Mouse (Mus musculus): ENCODE results near the gene Duoxa2.
A peak's percentile ranks its signal among the peaks of the same experiment; 100 is the strongest.
"Not testable (repeated sequence)": the region's sequence is repeated elsewhere in the genome, so short reads cannot be mapped to it uniquely, and the experiment has no call there.

Duoxa2 gene

DNA sequence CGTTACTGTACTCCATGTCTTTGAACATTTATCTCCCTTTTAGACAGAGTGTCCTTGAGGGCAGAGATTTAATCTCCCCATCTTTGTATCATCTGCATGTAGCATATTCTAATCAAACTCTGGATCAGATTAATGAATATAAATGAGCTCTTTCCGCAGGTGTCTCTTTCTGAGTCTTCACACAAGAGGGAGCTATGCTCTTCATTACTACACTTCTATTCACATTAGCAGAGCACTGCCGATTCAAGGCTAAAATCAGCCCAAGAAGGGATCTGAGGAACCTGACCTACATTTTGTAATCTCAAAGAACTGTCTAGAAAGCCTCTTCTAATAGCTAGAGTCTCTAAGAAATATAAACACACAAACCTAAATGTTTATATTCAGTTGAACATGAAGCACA, 10.9 kb downstream of the Duoxa2 start:
- no peak for DNase-seq

DNA sequence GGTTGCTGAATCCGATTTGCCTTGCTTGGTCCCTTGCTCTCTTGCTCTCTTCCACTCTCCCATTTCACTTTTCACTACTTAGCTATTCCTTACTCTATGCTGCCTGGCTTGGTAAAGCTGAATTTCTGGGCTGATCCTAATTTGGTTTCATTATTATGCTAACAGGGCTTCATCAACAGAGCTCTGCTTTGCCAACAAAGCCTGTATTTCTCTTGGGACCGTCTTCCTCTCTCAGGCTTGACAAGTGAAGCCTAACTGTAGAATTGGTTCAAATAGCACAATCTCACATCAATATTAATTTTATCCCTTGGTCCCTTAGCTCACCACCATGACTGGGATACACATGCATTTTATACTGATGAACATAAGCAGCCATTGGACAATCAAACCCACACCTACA, 12.9 kb downstream of the Duoxa2 start:
- DNase-seq = no peak

DNA sequence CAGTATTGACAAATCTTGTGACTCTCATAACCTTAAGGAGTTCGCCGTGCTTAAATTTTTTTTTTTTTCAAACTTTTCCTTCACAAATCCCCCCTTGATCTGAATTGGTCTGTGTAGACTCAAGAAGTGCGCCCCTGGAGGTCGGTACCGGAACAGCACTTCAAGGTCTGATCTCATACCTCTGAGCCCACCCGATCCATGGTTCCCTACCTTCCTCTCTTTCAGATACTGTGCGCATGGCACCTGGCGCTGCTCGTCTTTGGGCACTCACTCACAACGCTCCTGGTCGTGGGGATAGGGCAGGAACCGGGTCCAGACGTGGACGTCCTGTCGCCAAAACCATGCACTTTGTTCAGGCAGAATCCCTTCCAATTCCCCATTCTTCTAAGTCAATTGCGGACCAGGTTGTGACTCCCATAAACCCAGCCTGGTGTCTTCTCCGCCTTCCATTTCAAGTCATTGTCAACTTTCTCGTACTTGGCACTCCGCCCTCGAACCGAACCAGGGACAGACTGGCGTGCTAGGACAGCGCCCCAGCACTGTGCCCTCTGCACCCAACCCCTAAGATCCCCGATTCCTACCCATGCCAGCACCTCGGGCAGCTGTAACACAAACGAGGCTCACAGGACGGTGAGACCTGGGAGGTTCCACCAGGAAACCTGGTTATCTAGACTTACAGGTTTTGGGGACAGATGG, 14.2 kb downstream of the Duoxa2 start:
- DNase-seq = peak; percentile 85 to 88

DNA sequence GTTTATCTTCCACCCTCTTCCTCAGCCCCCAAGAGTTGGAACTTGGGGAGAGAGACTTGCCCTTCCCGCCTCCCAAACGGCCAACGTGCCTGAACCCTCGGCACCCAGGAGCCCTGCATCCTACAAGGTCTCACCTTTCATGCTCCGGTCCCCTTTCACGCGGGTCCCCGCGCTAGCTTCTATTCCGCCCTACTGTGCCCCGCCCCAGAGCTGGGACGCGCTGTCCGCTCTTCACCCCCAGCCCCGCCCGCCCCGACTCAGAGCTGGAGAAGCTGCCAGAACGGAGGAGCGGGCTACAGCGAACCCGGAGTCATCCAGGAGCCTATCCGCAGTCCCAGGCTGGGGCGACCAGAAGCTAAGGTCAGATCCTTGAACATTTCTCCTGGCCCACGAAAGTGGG, 14.8 kb downstream of the Duoxa2 start, which contains the start of gene Duoxa1:
Gene Duoxa1 (minus strand): TSS at position 195 of the 400 bp plus-strand sequence.
- DNase-seq = peak in 1 of 2 experiments; percentile 22

DNA sequence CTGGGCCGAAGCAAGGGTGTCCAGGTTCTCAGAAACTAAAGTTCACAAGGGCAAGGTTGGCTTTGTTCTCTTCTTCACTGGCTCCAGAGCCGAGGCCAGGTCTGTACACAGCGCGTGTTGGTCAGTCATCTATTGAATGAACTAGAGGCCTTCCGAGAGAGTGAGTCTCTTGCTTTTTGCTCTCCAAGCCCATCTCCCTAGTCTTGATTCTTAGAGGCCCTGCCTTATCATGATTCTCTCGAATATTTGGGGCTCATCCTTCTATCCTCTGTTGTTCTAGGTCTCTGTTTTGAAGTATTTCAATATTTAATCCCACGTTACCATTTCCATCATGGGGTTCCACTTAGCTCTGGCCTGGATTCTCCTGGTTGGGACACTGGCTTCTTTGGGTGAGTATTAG, 16.7 kb downstream of the Duoxa2 start, which contains the start of gene Duox1:
Gene Duox1 (plus strand): TSS at position 301 of the 400 bp plus-strand sequence.
- DNase-seq = no peak

DNA sequence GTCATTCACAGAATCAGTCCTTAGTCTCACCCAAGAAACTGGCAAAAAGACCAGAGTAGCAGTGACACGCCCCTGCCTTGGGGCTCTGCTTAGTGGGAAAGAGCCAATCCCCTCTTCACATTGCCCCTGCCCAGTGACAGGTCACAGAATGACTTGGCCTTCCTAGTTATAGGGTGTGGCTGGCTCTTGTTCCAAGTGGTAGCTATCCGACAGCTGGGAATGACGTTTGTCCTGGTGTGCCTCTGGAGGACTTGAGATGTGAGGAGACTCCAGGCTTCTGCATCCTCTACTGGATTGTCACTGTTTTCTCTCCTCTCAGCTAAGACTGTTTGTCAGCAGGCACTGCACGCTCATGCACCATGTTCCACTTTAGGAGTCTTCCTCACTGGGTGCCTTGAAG, 18.7 kb downstream of the Duoxa2 start:
- no peak for DNase-seq

DNA sequence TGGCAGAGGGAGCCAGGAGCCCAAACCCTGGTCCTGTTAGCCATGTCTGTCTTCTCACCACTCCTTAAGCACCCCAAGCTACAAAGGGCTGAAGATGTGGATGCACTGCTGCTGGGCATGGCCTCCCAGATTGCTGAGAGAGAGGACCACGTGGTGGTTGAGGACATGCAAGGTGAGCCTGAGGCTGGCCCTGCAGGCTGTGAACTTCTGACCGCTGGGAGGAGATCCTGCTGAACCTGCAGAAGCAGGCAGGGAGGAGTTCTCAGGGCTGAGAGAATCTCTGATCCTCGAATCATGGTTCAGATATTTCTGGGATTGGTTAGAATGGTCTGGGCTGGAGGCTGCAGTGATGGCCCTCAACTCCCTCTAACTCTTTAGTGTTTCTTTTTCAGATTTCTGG, 25.3 kb downstream of the Duoxa2 start:
- no peak for DNase-seq

DNA sequence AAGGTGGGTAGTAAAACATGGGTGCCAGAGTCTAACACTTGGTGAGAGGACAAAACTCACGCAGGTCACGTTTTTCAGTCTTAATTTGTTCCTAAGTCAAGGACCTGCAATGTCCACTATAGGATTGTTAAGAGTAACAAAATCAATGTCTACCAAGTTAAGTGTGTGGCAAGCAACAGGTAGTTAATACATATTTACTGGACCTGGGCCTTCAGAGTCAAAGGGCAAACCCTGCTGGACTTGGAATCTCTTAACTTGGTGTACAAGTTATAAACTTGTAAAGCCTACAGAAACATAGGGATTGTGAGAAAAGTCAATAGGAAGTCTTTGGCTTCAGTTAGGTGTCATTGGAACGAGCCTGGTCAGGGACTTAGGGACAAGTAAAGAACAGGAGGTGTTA, 25.9 kb downstream of the Duoxa2 start:
- DNase-seq = no peak

DNA sequence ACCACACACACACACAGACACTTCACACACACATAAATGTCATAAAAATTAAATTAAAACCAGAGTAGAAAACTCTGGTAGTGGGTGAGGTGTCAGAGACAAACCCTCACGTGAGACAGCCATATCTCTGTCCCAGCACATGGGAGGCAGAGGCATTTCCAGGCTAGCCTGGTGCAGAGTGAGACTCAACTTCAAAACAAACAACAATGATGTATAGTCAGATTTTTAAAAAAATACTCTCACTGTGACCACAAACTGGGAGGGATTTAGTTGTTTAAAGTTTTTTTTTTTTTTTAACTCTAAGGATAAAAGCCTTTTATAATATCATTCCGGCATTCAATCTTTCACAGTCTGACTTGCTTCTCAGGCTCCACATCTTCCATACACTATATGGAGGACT, 26.7 kb downstream of the Duoxa2 start:
- DNase-seq = no peak

DNA sequence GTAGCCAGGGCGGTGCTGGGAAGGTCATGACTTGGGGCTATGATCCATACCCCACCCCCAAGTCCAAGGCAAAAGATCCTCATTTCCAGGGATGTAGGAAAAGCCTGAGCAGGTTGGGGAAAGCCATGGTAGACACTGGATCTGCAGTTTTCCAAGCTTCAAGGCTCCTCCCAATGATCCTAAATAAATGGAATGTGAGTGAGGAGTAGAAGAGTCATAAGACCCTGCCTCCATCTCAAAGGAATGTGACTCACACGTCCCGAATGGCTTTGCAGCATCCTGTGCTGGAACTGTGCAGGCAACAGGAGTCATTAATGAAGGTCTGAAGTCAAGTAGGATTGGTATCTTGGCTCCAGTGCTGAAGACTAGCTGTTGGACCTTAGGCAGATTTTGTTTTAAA, 29.3 kb downstream of the Duoxa2 start:
- DNase-seq = no peak

DNA sequence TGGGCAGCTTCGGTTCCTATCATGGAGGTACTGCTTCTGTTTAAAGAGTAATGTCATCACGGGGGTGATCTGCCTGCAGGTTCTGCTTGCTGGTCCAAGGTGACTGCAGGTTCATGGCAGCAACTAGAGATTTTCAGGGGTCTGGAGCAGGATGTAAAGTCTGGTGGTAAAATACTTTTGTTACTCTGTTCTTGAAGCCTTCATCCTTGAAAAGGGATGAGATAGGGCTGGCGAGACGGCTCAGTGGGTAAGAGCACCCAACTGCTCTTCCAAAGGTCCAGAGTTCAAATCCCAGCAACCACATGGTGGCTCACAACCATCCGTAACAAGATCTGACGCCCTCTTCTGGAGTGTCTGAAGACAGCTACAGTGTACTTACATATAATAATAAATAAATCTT, 31.6 kb downstream of the Duoxa2 start:
- not testable (repeated sequence) for DNase-seq

DNA sequence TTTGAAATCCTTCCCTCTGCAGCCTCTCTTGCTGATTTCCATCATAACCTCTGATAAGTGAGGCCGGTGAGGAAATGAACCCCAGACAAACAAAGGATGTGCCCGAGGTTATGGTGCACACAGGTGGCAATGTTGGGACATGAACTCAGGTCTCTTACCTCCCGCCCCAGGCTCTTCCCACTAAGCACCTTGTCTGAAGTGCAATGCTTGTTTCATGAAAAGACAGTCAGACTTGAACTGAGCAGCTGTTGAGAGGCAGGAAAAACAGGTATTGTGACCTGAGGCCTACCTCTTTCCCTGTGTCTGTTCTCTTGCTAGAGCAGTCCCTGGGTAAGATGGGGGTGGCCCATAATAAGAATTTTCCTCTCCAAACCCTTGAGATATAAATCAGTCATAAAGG, 33.5 kb downstream of the Duoxa2 start:
- DNase-seq = no peak

DNA sequence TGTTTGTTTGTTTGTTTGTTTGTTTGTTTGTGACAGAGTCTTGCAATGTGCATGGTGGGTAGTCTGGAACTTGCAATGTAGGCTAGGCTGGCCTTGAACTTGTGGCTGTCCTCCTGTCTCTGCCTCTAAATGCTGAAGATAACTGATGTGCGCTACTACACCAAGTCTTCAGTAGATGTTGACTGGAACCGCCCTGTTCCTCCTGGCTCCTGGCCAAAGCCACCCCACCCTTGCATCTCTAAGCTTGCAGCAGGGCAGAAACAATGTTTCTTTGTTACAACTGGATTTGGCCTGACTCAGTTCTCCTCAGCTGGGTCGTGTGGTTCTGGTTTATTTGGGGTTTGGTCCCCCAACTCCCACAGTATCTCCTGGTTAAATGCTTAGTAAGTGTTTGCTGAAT, 35.5 kb downstream of the Duoxa2 start:
- DNase-seq = peak; percentile 32 to 46

DNA sequence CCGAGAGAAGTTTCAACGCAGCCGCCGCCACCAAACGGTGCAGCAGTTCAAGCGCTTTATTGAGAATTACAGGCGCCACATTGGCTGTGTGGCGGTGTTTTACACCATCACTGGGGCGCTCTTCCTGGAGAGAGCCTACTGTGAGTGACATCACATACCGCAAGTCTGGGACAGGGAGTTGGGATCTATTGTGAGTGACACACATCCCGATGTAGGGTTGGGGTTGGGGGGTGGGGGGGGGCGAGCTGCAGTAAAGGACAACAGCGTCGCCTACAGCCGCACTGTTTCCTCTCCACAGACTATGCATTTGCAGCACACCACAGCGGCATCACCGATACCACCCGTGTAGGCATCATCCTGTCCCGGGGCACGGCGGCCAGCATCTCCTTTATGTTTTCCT, 38.6 kb downstream of the Duoxa2 start:
- no peak for DNase-seq

DNA sequence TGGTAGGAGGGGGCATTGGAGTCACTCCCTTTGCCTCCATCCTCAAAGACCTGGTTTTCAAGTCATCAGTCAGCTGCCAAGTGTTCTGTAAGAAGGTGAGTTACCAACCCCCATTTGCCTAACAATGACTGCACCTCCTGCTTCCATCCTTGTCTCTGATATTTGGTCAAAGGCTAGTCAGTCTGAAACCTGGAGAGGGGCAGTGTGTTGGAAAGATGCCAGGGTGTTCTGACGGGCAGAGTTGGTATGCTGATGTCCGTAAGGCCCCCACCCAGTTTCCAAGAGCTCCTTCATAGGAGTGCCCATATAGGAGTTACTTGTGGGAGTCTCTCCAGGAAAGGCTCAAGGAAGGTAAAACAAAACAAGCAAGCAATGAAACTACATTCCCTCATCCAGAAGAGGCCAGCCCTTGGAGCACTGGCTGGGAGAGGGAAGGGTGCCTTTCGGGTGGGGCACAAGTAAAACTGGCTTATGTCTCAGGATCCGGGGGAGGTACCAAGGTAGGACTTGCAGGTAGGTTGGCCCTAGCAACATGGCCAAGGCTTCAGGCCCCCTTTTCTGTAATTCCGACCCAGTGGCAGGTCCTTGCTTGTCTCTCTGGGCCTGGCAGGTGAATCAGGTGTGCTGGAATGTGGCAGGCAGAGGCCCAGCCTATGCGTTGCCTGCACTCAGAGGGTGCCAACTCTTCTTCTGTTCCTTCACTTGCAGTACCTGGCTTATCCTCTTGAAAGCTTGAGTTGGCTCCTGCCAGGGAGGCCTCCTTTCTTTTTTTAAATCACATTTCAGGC, 46.6 kb downstream of the Duoxa2 start:
- DNase-seq = no peak

DNA sequence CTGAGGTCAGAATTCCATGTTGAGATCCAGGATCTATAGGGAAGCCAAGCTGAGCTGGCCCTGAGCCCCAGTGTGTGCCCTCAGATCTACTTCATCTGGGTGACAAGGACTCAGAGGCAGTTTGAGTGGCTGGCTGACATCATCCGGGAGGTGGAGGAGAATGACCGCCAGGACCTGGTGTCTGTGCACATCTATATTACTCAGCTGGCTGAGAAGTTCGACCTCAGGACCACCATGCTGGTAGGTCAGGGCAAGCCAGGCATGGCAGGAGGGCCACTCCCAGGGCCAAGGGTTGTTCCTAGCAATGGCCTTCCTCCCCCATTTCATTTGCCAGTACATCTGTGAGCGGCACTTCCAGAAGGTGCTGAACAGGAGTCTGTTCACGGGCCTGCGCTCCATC, 47.5 kb downstream of the Duoxa2 start:
- DNase-seq = not testable (repeated sequence)

DNA sequence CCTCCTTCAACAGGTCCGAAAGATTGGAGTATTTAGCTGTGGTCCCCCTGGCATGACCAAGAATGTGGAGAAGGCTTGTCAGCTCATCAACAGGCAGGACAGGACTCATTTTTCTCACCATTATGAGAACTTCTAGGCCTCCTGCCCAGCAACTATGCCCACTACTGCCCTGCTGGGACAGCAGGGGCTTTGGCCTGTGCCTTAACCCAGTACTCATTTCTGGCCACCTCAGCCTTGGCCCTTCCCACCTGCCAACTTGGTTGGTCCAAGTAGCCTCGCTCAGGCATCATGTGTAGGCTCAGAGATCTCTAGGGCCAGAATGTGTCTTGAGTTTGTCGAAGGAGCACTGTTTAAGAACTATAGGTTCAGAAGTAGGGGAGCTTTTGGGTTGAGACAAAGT, 48.6 kb downstream of the Duoxa2 start:
- DNase-seq = no peak

DNA sequence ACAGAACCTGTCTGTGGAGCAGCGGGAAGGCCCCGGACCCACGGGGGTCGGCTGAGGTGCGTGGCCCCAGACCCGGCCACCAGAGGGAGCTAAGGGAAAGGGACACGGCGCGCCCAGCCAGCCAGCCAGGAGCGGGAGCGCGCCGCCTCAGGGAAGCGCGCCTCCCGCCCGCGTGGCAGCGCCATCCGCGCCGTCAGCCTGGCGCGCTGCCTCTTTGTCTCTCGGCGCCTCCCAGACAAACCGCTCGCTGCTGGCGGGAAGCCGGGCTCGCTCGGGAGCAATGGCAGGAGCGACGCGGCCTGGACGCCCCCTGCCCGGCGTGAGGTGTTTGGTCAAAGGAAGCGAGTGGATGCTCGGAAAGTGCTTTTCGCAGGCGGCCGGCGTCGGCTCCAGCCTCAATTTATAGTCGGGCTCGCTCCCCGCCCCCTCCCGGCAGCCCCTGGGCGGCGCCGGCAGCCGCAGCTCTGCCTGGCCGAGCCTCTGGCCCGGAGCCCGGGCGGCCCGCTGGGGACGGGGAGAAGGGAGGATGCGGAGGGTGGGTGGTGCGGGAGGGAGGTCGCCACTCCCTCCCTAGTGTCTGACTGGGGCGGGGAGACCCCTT, 49.9 kb downstream of the Duoxa2 start:
- DNase-seq = peak; percentile 93 to 95

DNA sequence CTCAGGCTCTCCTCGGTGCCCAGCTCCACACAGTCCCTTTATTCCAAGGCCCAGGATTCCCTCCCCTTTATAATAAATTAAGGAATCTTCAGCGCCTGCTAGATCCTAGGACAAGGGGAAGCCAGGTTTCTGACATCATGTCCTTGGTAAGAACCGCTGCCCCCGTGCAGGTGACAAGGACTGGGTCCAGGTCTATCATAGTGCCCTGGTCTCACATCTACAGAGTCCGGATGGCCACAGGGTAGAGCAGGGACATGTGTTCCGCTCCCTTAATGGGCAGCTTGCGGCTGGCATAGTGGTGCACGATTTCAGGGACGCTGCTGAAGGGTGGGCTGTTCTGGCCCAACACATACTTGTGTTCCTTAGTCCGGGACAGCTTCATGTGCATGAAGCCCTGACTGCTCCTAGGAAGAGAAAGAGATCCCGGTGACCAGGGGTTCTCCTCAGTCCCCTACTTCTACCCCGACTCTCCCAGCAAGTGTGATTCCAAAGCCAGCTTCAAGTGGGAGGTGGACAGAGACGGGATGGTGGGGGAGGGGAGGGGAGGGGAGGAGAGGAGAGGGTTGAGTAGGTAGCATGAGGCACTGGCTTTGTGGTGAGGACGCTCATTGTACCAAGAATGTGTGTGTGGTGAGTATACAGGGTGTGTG, 50.6 kb downstream of the Duoxa2 start:
- DNase-seq = peak in 1 of 2 experiments; percentile 53

DNA sequence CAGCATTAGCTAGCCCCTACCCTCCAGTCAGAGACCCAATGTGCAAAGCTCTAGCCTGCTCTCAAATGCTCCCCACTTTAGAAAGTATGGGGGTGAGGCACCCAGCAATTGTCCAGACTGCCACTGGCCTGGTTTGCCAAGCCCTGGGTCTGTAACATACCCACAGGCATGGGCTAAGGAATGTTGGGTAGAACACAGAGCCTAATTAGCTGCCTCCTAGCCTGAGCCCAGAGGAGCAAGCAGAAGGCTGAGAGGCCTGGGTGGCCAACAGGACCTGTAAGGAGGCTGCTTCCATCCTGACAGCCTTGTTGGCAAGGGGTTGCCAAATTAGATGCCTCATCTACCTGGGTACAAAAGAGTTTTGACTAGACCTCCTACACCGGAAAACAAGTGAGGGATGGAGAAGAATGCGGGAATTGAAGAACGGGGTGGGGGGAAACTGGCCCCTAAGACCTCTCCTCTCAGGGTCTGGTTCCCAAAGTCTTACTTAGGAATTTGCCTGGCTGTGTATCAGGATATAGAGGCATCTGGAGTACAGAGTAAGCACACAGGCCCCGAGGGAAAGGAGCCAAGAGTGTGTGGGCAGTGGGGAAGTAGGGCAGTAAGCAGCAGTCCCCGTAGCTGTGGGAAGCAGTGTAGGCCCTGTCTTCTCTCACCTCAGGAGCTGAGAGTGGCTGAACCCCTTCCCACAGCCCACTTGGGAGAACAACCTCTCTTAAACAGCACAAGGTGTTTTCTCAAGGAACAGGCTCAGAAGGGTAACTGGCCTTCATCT, 52.6 kb downstream of the Duoxa2 start:
- no peak for DNase-seq

DNA sequence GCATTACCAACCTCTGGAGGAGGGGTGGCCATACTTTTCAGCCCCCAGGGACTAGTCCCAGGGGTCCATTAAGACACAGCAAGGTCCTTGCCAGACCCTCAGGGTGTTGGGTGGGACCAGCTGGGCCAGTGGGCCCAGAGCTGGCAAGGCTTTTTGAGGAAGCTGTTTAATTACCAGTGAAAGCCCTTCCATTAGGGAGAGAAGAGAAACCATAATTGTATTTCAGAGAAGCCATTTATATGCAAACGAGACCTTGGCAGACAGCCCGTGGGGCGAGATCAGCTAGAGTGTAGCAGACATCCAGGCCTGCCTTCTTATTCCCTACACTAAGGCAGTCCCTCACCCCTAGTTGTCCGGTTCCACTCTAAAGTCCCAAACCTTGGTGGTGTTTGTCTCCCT, 53.2 kb downstream of the Duoxa2 start:
- DNase-seq = peak; percentile 69 to 71
